17 mouse cellular contexts compared by ENCODE assay signal in genomic region chr14:17929585-17929984, GRCm38 (mm10).
A peak's percentile ranks its signal among the peaks of the same experiment; 100 is the strongest.
DNase-seq lines count a peak whose midpoint lies in the region; ATAC-seq and TF ChIP-seq lines count a peak whose summit lies in the region.
"Had no signal": no experiment of that assay in that cellular context is flagged by ENCODE, and none has a peak within 500 bp of the region (broad histone marks: within the 10 kb centered on the region; RNA-seq: fewer than 3 reads in every experiment).

No protein-coding gene starts in this region.

- H3K27ac ChIP-seq in gastrocnemius, adult 2 months: no peak overlapping the region
- no peak overlapping the region for H3K27ac ChIP-seq in liver, postnatal 0 days (ENCODE audit: low read depth)
- no peak overlapping the region for H3K27ac ChIP-seq in liver, embryonic 11.5 days (ENCODE audit: low read depth, low read length)
- no peak overlapping the region for H3K27ac ChIP-seq in cortical plate, adult 2 months (ENCODE audit: insufficient read depth, low read length)
- H3K27ac ChIP-seq: embryonic facial prominence, embryonic 12.5 days; liver, embryonic 12.5 days; neural tube, embryonic 13.5 days had no signal

- no peak for TF ChIP-seq POLR2A in cortical plate, adult 2 months (IDR thresholded peaks at IDR 0.05; ENCODE audit: extremely low read depth, insufficient read depth, low read length)

- intact Hi-C loops in gastrocnemius, adult 2 months (cut with DNase I): loop anchor here (2.0 to 10.0 kb wide), 2 partner anchors 271 to 525 kb away; no protein-coding TSS in a partner anchor

- no peak overlapping the region for H3K4me3 ChIP-seq in gastrocnemius, adult 2 months
- H3K4me3 ChIP-seq in liver, postnatal 0 days (ENCODE audit: low read depth, low read length): no peak overlapping the region
- no peak overlapping the region for H3K4me3 ChIP-seq in liver, embryonic 11.5 days (ENCODE audit: low read depth, low read length)
- H3K4me3 ChIP-seq in cortical plate, adult 2 months (ENCODE audit: insufficient read depth, low read length): no peak overlapping the region
- H3K4me3 ChIP-seq: embryonic facial prominence, embryonic 12.5 days; heart, embryonic 12.5 days; liver, embryonic 12.5 days; neural tube, embryonic 13.5 days had no signal

- H3K9me3 ChIP-seq in liver, postnatal 0 days (ENCODE audit: low read length): no peaks in the 10 kb centered on the region
- no peaks in the 10 kb centered on the region for H3K9me3 ChIP-seq in liver, embryonic 11.5 days (ENCODE audit: control insufficient read depth, low read length)
- H3K9me3 ChIP-seq: embryonic facial prominence, embryonic 12.5 days; heart, embryonic 12.5 days; liver, embryonic 12.5 days; neural tube, embryonic 13.5 days had no signal

- no peak for DNase-seq in gastrocnemius, adult 2 months
- DNase-seq in gastrocnemius, adult 18-20 months (ENCODE audit: low spot score): no peak
- DNase-seq in liver, postnatal 0 days: no peak
- no peak for DNase-seq in liver, embryonic 11.5 days (ENCODE audit: low spot score)
- DNase-seq in 3T3-L1 (ENCODE audit: low read depth, low spot score): peak; percentile 17
- DNase-seq in spleen, postnatal 10 days (ENCODE audit: low spot score in 2 of 2): no peak
- DNase-seq in cerebellum, adult 9-10 months: no peak
- DNase-seq: adrenal gland, postnatal 10 days; cerebellum, postnatal 25 days; heart, postnatal 4 days; kidney, postnatal 25 days; right cerebral cortex, postnatal 25 days had no signal

- H3K4me2 ChIP-seq in liver, postnatal 0 days (ENCODE audit: low read depth, low read length): no peak overlapping the region
- no peak overlapping the region for H3K4me2 ChIP-seq in liver, embryonic 11.5 days
- H3K4me2 ChIP-seq: embryonic facial prominence, embryonic 12.5 days; heart, embryonic 12.5 days; liver, embryonic 12.5 days; neural tube, embryonic 13.5 days had no signal

- 53% methylated on average over 5 of the region's 5 CpGs for WGBS in liver, postnatal 0 days (ENCODE audit: insufficient replicate concordance)
- 68% methylated on average over 5 of the region's 5 CpGs for WGBS in liver, embryonic 11.5 days

- no peak for ATAC-seq in liver, postnatal 0 days
- ATAC-seq in liver, embryonic 11.5 days (replicated peaks; ENCODE audit: low FRiP score): no peak
- ATAC-seq: liver, embryonic 12.5 days had no signal

- no peak overlapping the region for H3K9ac ChIP-seq in liver, postnatal 0 days (replicated peaks)
- no peak overlapping the region for H3K9ac ChIP-seq in liver, embryonic 11.5 days (ENCODE audit: low read depth, low read length)
- H3K9ac ChIP-seq: embryonic facial prominence, embryonic 12.5 days; heart, embryonic 12.5 days; liver, embryonic 12.5 days; neural tube, embryonic 13.5 days had no signal

- no peak for TF ChIP-seq EP300 in liver, postnatal 0 days (IDR thresholded peaks at IDR 0.05; ENCODE audit: low read depth)

- no peaks in the 10 kb centered on the region for H3K27me3 ChIP-seq in liver, postnatal 0 days (ENCODE audit: insufficient read depth, low read length)
- no peaks in the 10 kb centered on the region for H3K27me3 ChIP-seq in liver, embryonic 11.5 days (replicated peaks; ENCODE audit: control insufficient read depth, insufficient read depth, low read length)
- H3K27me3 ChIP-seq: embryonic facial prominence, embryonic 12.5 days; heart, embryonic 12.5 days; liver, embryonic 12.5 days; neural tube, embryonic 13.5 days had no signal

- H3K36me3 ChIP-seq in liver, postnatal 0 days (replicated peaks; ENCODE audit: insufficient read depth, low read length): no peaks in the 10 kb centered on the region
- no peaks in the 10 kb centered on the region for H3K36me3 ChIP-seq in liver, embryonic 11.5 days (ENCODE audit: control insufficient read depth, insufficient read depth, low read length)
- H3K36me3 ChIP-seq: embryonic facial prominence, embryonic 12.5 days; heart, embryonic 12.5 days; liver, embryonic 12.5 days; neural tube, embryonic 13.5 days had no signal

- peak; percentile 18; the same call in 1 of the 2 replicates for TF ChIP-seq CTCF in gastrocnemius, adult 2 months (IDR thresholded peaks at IDR 0.05)
- TF ChIP-seq CTCF in liver, postnatal 0 days (IDR thresholded peaks at IDR 0.05; ENCODE audit: low read depth): peak; percentile 32; the same call in 1 of the 2 replicates
- TF ChIP-seq CTCF in cortical plate, adult 2 months (IDR thresholded peaks at IDR 0.05; ENCODE audit: extremely low read depth, insufficient read depth, low read length): peak; percentile 46

- H3K4me1 ChIP-seq in liver, postnatal 0 days (ENCODE audit: insufficient read depth): no peaks in the 10 kb centered on the region
- no peaks in the 10 kb centered on the region for H3K4me1 ChIP-seq in liver, embryonic 11.5 days (replicated peaks; ENCODE audit: control insufficient read depth, insufficient read depth, low read length)
- H3K4me1 ChIP-seq in cortical plate, adult 2 months (ENCODE audit: control insufficient read depth, insufficient read depth, low read length): peaks cover 1% of the 10 kb centered on the region; the same call in 1 of the 2 replicates
- H3K4me1 ChIP-seq: embryonic facial prominence, embryonic 12.5 days; heart, embryonic 12.5 days; liver, embryonic 12.5 days; neural tube, embryonic 13.5 days had no signal
